Mouse (Mus musculus) neural tube, embryonic 13.5 days (tissue): Measurements from ENCODE around the gene Olfr221. TPM values are rescaled to one million over a fixed set of nuclear protein-coding genes. Genes with fewer than 3 reads are reported as not detected.

ENCODE experiments used
- ATAC-seq: fragments of 200-750 bp; cut with Nextera tagmentation; 2 replicates; pipeline ENCODE4 v1.8.0; 2017; ENCODE audit warnings: low read depth, mild to moderate bottlenecking, moderate TSS enrichment, moderate library complexity
- H3K27ac ChIP-seq: fragments of 300-500 bp; sonication (generic); replicated peaks from 2 replicates; pipeline ENCODE4 v1.5.1; 2015; ENCODE audit warnings: moderate library complexity, mild to moderate bottlenecking, inconsistent platforms
- H3K27me3 ChIP-seq: fragments of 300-500 bp; sonication (generic); 2 replicates; pipeline ENCODE4 v1.6.1; 2015; ENCODE audit warnings: mild to moderate bottlenecking, inconsistent platforms
- H3K36me3 ChIP-seq: fragments of 300-500 bp; sonication (generic); 2 replicates; pipeline ENCODE4 v1.6.1; 2015; ENCODE audit warnings: mild to moderate bottlenecking, inconsistent platforms
- H3K4me1 ChIP-seq: fragments of 300-500 bp; sonication (generic); replicated peaks from 2 replicates; pipeline ENCODE4 v1.6.1; 2015; ENCODE audit warnings: inconsistent platforms
- H3K4me2 ChIP-seq: fragments of 300-500 bp; sonication (generic); 2 replicates; pipeline ENCODE4 v1.6.1; 2015; ENCODE audit warnings: inconsistent platforms, mild to moderate bottlenecking, moderate library complexity
- H3K4me3 ChIP-seq: fragments of 300-500 bp; sonication (generic); 2 replicates; pipeline ENCODE4 v1.5.1; 2015; ENCODE audit warnings: mild to moderate bottlenecking, inconsistent platforms
- H3K9ac ChIP-seq: fragments of 300-500 bp; sonication (generic); 2 replicates; pipeline ENCODE4 v1.6.1; 2015; ENCODE audit warnings: moderate library complexity, mild to moderate bottlenecking, inconsistent platforms
- H3K9me3 ChIP-seq: fragments of 300-500 bp; sonication (generic); 2 replicates; pipeline ENCODE4 v1.6.1; 2016; ENCODE audit warnings: inconsistent platforms
- WGBS: fragments of 180-500 bp; shearing (Covaris S2); methylation state at CpG from one replicate; pipeline ENCODE4 v1.1.7; 2015; 5-methylcytosine and 5-hydroxymethylcytosine counted together
- polyA plus RNA-seq: library from polyadenylated mRNA; unstranded; fragments of >200 nt; fragmentation: Nextera tagmentation; extraction: Ambion mirVana; gene quantifications from 2 replicates; pipeline ENCODE4 v1.2.1, GENCODE M21; 2015

The Olfr221 gene
- polyA plus RNA-seq, 1 experiment from 2014 or later, result not detected

GRCm38 (mm10) chr14:52035926-52036325, 6.3 kb downstream of the Olfr221 start:
- H3K9ac ChIP-seq, result no peak overlapping the region
- no peak overlapping the region for H3K4me2 ChIP-seq
- no peaks in the 10 kb centered on the region for H3K36me3 ChIP-seq
- no peaks in the 10 kb centered on the region for H3K4me1 ChIP-seq
- ATAC-seq, result no peak
- H3K9me3 ChIP-seq, result no peaks in the 10 kb centered on the region
- H3K27me3 ChIP-seq, result no peaks in the 10 kb centered on the region
- H3K27ac ChIP-seq, result no peak overlapping the region
- H3K4me3 ChIP-seq, result no peak overlapping the region
- WGBS, result 88% methylated on average over 6 of the region's 6 CpGs

GRCm38 (mm10) chr14:52026342-52026741, 15.9 kb downstream of the Olfr221 start:
- ATAC-seq, result no peak
- Histone ChIP-seq H3K27ac (no peak overlapping the region), H3K27me3 (no peaks in the 10 kb centered on the region), H3K9me3 (no peaks in the 10 kb centered on the region), H3K9ac (no peak overlapping the region), H3K36me3 (no peaks in the 10 kb centered on the region), H3K4me2 (no peak overlapping the region), H3K4me1 (peaks cover 17% of the 10 kb centered on the region), H3K4me3 (no peak overlapping the region)
- WGBS, result 85% methylated on average over 4 of the region's 4 CpGs

GRCm38 (mm10) chr14:52024133-52024532, 18.1 kb downstream of the Olfr221 start:
- no peaks in the 10 kb centered on the region for H3K36me3 ChIP-seq
- no peaks in the 10 kb centered on the region for H3K27me3 ChIP-seq
- ATAC-seq, result no peak
- no peaks in the 10 kb centered on the region for H3K9me3 ChIP-seq
- 92% methylated on average over 2 of the region's 2 CpGs for WGBS
- no peak overlapping the region; the same call in 1 of the 2 replicates for H3K9ac ChIP-seq
- no peak overlapping the region for H3K4me3 ChIP-seq
- H3K4me1 ChIP-seq, result peaks cover 27% of the 10 kb centered on the region
- no peak overlapping the region for H3K4me2 ChIP-seq
- H3K27ac ChIP-seq, result no peak overlapping the region

- 4% methylated on average over 23 of the region's 23 CpGs for WGBS
- Histone ChIP-seq H3K9ac (peak overlapping the region; percentile 41; the same call in 1 of the 2 replicates), H3K27ac (peak overlapping the region; percentile 79), H3K4me3 (peak overlapping the region; percentile 24), H3K9me3 (no peaks in the 10 kb centered on the region), H3K4me2 (peak overlapping the region; percentile 54), H3K36me3 (no peaks in the 10 kb centered on the region), H3K27me3 (no peaks in the 10 kb centered on the region), H3K4me1 (peaks cover 39% of the 10 kb centered on the region)
- ATAC-seq, result no peak
Measured at GRCm38 (mm10) chr14:52022709-52023459, 19.4 kb downstream of the Olfr221 start.

- H3K4me2 ChIP-seq, result peak overlapping the region; percentile 54
- H3K36me3 ChIP-seq, result no peaks in the 10 kb centered on the region
- H3K4me3 ChIP-seq, result no peak overlapping the region
- H3K4me1 ChIP-seq, result peaks cover 40% of the 10 kb centered on the region
- WGBS, result 70% methylated on average over 3 of the region's 3 CpGs
- 0 out of 2 replicates have a peak overlapping the region, but pooled peaks have one; percentile 79 for H3K27ac ChIP-seq
- ATAC-seq, result no peak
- H3K9ac ChIP-seq, result 0 out of 2 replicates have a peak overlapping the region, but pooled peaks have one; percentile 41
- no peaks in the 10 kb centered on the region for H3K9me3 ChIP-seq
- no peaks in the 10 kb centered on the region for H3K27me3 ChIP-seq
Measured at GRCm38 (mm10) chr14:52022244-52022708, 20.0 kb downstream of the Olfr221 start.

- Histone ChIP-seq H3K9ac (no peak overlapping the region), H3K36me3 (no peaks in the 10 kb centered on the region), H3K4me2 (no peak overlapping the region), H3K27me3 (no peaks in the 10 kb centered on the region), H3K4me3 (no peak overlapping the region), H3K27ac (no peak overlapping the region), H3K9me3 (no peaks in the 10 kb centered on the region), H3K4me1 (peaks cover 43% of the 10 kb centered on the region)
- 89% methylated on average over 8 of the region's 8 CpGs for WGBS
- no peak for ATAC-seq
Measured at GRCm38 (mm10) chr14:52021568-52022212, 20.6 kb downstream of the Olfr221 start.

- no peak for ATAC-seq
- Histone ChIP-seq H3K9me3 (no peaks in the 10 kb centered on the region), H3K4me3 (peak overlapping the region; percentile 71), H3K4me1 (peaks cover 48% of the 10 kb centered on the region), H3K9ac (no peak overlapping the region), H3K27me3 (no peaks in the 10 kb centered on the region), H3K27ac (peak overlapping the region; percentile 99), H3K36me3 (no peaks in the 10 kb centered on the region), H3K4me2 (peak overlapping the region; percentile 68)
- 51% methylated on average over 4 of the region's 4 CpGs for WGBS
Measured at GRCm38 (mm10) chr14:52021138-52021529, 21.1 kb downstream of the Olfr221 start.

- no peaks in the 10 kb centered on the region for H3K36me3 ChIP-seq
- peak; percentile 54 for ATAC-seq
- peak within 1 kb of the TSS; percentile 96 for H3K9ac ChIP-seq
- peaks cover 54% of the 10 kb centered on the region for H3K4me1 ChIP-seq
- no peaks in the 10 kb centered on the region for H3K27me3 ChIP-seq
- H3K4me2 ChIP-seq, result peak within 1 kb of the TSS; percentile 68
- H3K9me3 ChIP-seq, result no peaks in the 10 kb centered on the region
- peak within 1 kb of the TSS; percentile 99 for H3K27ac ChIP-seq
- H3K4me3 ChIP-seq, result peak within 1 kb of the TSS; percentile 71
- 5% methylated on average over 15 of the region's 15 CpGs for WGBS
Measured at GRCm38 (mm10) chr14:52020486-52021137, 21.6 kb downstream of the Olfr221 start, which contains the start of gene Zfp219. TSS of gene Zfp219 (minus strand) at chr14:52020733.

GRCm38 (mm10) chr14:52019590-52020340, 22.5 kb downstream of the Olfr221 start:
- Histone ChIP-seq H3K27me3 (no peaks in the 10 kb centered on the region), H3K36me3 (no peaks in the 10 kb centered on the region), H3K4me2 (peak overlapping the region; percentile 68), H3K27ac (peak overlapping the region; percentile 99), H3K9me3 (no peaks in the 10 kb centered on the region), H3K4me1 (peaks cover 60% of the 10 kb centered on the region), H3K9ac (peak overlapping the region; percentile 96), H3K4me3 (peak overlapping the region; percentile 71)
- under 1% methylated on average over 74 of the region's 74 CpGs for WGBS
- ATAC-seq, result peak; percentile 91

GRCm38 (mm10) chr14:52019051-52019589, 23.1 kb downstream of the Olfr221 start:
- Histone ChIP-seq H3K27me3 (no peaks in the 10 kb centered on the region), H3K36me3 (no peaks in the 10 kb centered on the region), H3K4me1 (peaks cover 60% of the 10 kb centered on the region), H3K9ac (peak overlapping the region; percentile 96), H3K4me3 (peak overlapping the region; percentile 71), H3K9me3 (no peaks in the 10 kb centered on the region), H3K4me2 (peak overlapping the region; percentile 68), H3K27ac (peak overlapping the region; percentile 99)
- 32% methylated on average over 12 of the region's 12 CpGs for WGBS
- no peak for ATAC-seq
